Mouse (Mus musculus): ENCODE measurements around the gene Ifngr1. TPM values are rescaled to one million over a fixed set of nuclear protein-coding genes. Genes with fewer than 3 reads are reported as not detected.

Gene Ifngr1
- polyA plus RNA-seq, 1 experiment from 2014 or later: 19.1 TPM

DNA sequence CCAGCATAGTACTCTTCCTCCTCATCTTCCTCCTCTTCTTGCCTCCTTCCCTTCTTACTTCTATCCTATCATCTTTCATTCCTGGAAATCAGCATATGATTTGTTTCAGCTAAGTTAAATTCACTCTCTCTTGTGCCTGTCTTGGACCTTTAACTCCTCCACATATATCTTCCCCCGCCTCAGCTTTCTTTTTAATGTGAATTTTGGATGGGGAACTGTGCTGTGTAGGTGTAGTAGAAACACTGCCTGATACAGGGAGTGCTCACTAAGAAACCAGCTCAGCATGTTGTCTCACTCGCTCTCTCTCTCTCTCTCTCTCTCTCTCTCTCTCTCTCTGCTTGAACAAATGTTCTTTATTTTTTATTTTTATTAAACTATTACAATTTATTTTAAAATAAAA is 53.4 kb downstream of the Ifngr1 start:
- Histone ChIP-seq H3K4me1 (ENCODE audit: control insufficient read depth, insufficient read depth, low read length) (no peaks in the 10 kb centered on the region), H3K4me3 (ENCODE audit: low read depth, low read length) (no peak overlapping the region), H3K27ac (ENCODE audit: low read depth, low read length) (no peak overlapping the region), H3K27me3 (replicated peaks; ENCODE audit: control insufficient read depth, insufficient read depth, low read length) (no peaks in the 10 kb centered on the region), H3K36me3 (ENCODE audit: control insufficient read depth, insufficient read depth, low read length) (no peaks in the 10 kb centered on the region), H3K9ac (ENCODE audit: low read length) (no peak overlapping the region), H3K4me2 (ENCODE audit: low read length) (no peak overlapping the region), H3K9me3 (replicated peaks; ENCODE audit: control insufficient read depth, low read length) (no peaks in the 10 kb centered on the region)
- 92% methylated on average over 2 of the region's 2 CpGs for WGBS
- DNase-seq (ENCODE audit: low spot score) (no peak), ATAC-seq (no peak)

DNA sequence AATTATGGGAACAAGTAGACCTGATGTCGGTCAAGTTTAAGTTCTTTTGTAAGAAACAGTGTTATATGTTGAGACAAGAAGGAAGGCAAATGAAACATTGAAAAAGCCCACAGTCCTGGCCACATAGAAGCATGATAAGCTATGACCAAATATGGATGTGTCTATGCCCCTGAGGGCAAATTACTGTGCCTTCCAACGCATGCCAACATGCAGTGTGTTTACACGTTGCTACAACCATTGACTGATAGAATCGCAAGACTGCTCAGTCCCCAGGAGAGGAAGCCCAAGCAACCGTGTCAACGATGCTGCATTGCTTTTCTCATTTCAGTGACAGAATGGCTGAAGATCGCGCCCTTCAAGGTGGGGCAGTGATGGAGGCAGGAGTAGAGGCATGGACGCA is 65.7 kb downstream of the Ifngr1 start:
- no peak overlapping the region for H3K4me3 ChIP-seq (ENCODE audit: low read depth, low read length)
- 95% methylated on average over 9 of the region's 9 CpGs for WGBS

More for the DNA sequence above, 65.7 kb downstream of the Ifngr1 start:
- H3K27ac ChIP-seq (ENCODE audit: low read depth, low read length): no peak overlapping the region
- no peak overlapping the region for H3K4me2 ChIP-seq (ENCODE audit: low read length)
- H3K9ac ChIP-seq (ENCODE audit: low read length): no peak overlapping the region
- no peaks in the 10 kb centered on the region for H3K27me3 ChIP-seq (replicated peaks; ENCODE audit: control insufficient read depth, insufficient read depth, low read length)
- H3K9me3 ChIP-seq (replicated peaks; ENCODE audit: control insufficient read depth, low read length): no peaks in the 10 kb centered on the region
- ATAC-seq (no peak), DNase-seq (ENCODE audit: low spot score) (no peak)
- H3K36me3 ChIP-seq (ENCODE audit: control insufficient read depth, insufficient read depth, low read length): no peaks in the 10 kb centered on the region
- no peaks in the 10 kb centered on the region for H3K4me1 ChIP-seq (ENCODE audit: control insufficient read depth, insufficient read depth, low read length)

Other genes starting within 250 kb of the Ifngr1 start
- 1.7 and 1.8 TPM in 2 replicates for gene Olig3, start 235.4 kb upstream of the Ifngr1 start, polyA plus RNA-seq (2014; fragmentation: Nextera tagmentation; extraction: Ambion mirVana)
- not detected in 2 replicates for gene Il22ra2, start 30.0 kb downstream of the Ifngr1 start, polyA plus RNA-seq (2014; fragmentation: Nextera tagmentation; extraction: Ambion mirVana)
- not detected in 2 replicates for gene Il20ra, start 120.6 kb downstream of the Ifngr1 start, polyA plus RNA-seq (2014; fragmentation: Nextera tagmentation; extraction: Ambion mirVana)